Mouse (Mus musculus) limb, embryonic 13.5 days (tissue): Measurements from ENCODE around the gene Gm20422. TPM values are rescaled to one million over a fixed set of nuclear protein-coding genes. Genes with fewer than 3 reads are reported as not detected.
"Not testable (repeated sequence)": the region's sequence is repeated elsewhere in the genome, so short reads cannot be mapped to it uniquely, and the experiment has no call there.

Experiments
- ATAC-seq: fragments of 200-750 bp; cut with Nextera tagmentation; 2 replicates; pipeline ENCODE4 v1.8.0; 2017; ENCODE audit warnings: low read depth, moderate number of reproducible peaks, moderate TSS enrichment; ENCODE audit not compliant: low FRiP score
- H3K27ac ChIP-seq: fragments of 300-500 bp; sonication (generic); 2 replicates; pipeline ENCODE4 v1.5.1; 2015; ENCODE audit warnings: inconsistent platforms, mild to moderate bottlenecking, moderate library complexity
- H3K27me3 ChIP-seq: fragments of 300-500 bp; sonication (generic); 2 replicates; pipeline ENCODE4 v1.6.1; 2015; ENCODE audit warnings: mild to moderate bottlenecking, inconsistent platforms
- H3K36me3 ChIP-seq: fragments of 300-500 bp; sonication (generic); 2 replicates; pipeline ENCODE4 v1.6.1; 2015; ENCODE audit warnings: inconsistent platforms, mild to moderate bottlenecking, moderate library complexity
- H3K4me1 ChIP-seq: fragments of 300-500 bp; sonication (generic); 2 replicates; pipeline ENCODE4 v1.6.1; 2015; ENCODE audit warnings: inconsistent platforms
- H3K4me2 ChIP-seq: fragments of 300-500 bp; sonication (generic); replicated peaks from 2 replicates; pipeline ENCODE4 v1.6.1; 2015; ENCODE audit warnings: inconsistent platforms, mild to moderate bottlenecking, moderate library complexity
- H3K4me3 ChIP-seq: fragments of 300-500 bp; sonication (generic); 2 replicates; pipeline ENCODE4 v1.5.1; 2015; ENCODE audit warnings: moderate library complexity, mild to moderate bottlenecking, inconsistent platforms
- H3K9ac ChIP-seq: fragments of 300-500 bp; sonication (generic); 2 replicates; pipeline ENCODE4 v1.6.1; 2015; ENCODE audit warnings: mild to moderate bottlenecking, inconsistent platforms
- H3K9me3 ChIP-seq: fragments of 300-500 bp; sonication (generic); 2 replicates; pipeline ENCODE4 v1.6.1; 2016; ENCODE audit warnings: inconsistent platforms
- WGBS: fragments of 180-500 bp; shearing (Covaris S2); methylation state at CpG from one replicate; pipeline ENCODE4 v1.1.7; 2015; 5-methylcytosine and 5-hydroxymethylcytosine counted together
- polyA plus RNA-seq: library from polyadenylated mRNA; unstranded; fragments of >200 nt; fragmentation: Nextera tagmentation; extraction: Ambion mirVana; gene quantifications from 2 replicates; pipeline ENCODE4 v1.2.1, GENCODE M21; 2015

The Gm20422 gene
- polyA plus RNA-seq, 1 experiment from 2014 or later: 0.19 TPM

DNA sequence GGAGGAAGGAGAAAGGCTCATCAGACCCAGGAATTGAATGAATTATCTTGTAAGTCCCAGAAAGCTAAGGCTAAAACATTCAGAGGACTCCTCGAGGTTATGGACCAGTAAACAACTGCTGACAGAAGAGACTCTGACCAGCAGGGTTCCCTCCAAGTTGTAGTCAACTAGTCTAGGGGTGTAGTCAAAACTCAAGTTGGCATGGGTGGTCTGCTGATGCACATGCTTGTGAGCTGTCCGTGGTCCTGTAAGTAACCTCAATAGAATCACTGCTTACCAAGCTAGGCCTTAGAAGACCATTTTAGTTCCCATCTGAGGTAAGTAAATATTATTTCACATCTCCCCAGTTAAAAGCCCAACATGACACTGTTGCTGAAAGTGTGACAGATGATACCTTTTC lies 33.5 kb downstream of the Gm20422 start:
- Histone ChIP-seq H3K4me2 (no peak overlapping the region), H3K27ac (no peak overlapping the region), H3K36me3 (peaks cover 36% of the 10 kb centered on the region), H3K9ac (no peak overlapping the region), H3K4me3 (no peak overlapping the region), H3K4me1 (no peaks in the 10 kb centered on the region), H3K9me3 (no peaks in the 10 kb centered on the region), H3K27me3 (no peaks in the 10 kb centered on the region)
- 84% methylated on average over 2 of the region's 2 CpGs for WGBS
- ATAC-seq: no peak

DNA sequence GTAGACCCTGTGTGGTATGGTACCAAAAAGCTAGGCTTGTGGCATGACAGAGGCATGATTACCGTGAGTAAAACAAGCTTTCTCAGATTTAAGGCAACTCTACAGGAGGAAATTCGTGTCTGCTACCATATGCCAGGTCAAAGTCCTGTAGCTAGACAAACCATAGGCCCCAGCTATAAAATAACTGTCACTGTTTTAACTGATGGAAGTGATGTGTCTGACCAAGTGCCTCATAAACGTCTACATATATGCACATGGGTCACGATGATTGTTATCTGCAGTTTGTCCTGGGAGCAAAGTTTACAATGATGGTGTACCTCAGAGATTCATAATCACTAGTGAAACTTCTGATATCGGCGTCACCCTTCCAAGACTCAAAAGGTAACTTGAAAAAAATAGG lies 33.9 kb downstream of the Gm20422 start:
- 86% methylated on average over 6 of the region's 6 CpGs for WGBS
- no peak for ATAC-seq
- Histone ChIP-seq H3K9me3 (no peaks in the 10 kb centered on the region), H3K27ac (no peak overlapping the region), H3K36me3 (peaks cover 36% of the 10 kb centered on the region), H3K4me3 (no peak overlapping the region), H3K9ac (no peak overlapping the region), H3K4me1 (no peaks in the 10 kb centered on the region), H3K4me2 (no peak overlapping the region), H3K27me3 (no peaks in the 10 kb centered on the region)

GRCm38 (mm10) chr8:69735495-69735894 lies 39.2 kb downstream of the Gm20422 start:
- H3K4me1 ChIP-seq: no peaks in the 10 kb centered on the region
- no peak overlapping the region for H3K9ac ChIP-seq
- H3K4me3 ChIP-seq: no peak overlapping the region
- H3K4me2 ChIP-seq: no peak overlapping the region
- no peaks in the 10 kb centered on the region for H3K27me3 ChIP-seq
- H3K9me3 ChIP-seq: no peaks in the 10 kb centered on the region
- no peak for ATAC-seq
- no peaks in the 10 kb centered on the region for H3K36me3 ChIP-seq
- WGBS: 74% methylated on average over 1 of the region's 1 CpGs
- H3K27ac ChIP-seq: no peak overlapping the region

GRCm38 (mm10) chr8:69717232-69717580 lies 57.5 kb downstream of the Gm20422 start:
- H3K9ac ChIP-seq: no peak overlapping the region
- peak overlapping the region; percentile 72; the same call in 1 of the 2 replicates for H3K27ac ChIP-seq
- H3K4me1 ChIP-seq: peaks cover 22% of the 10 kb centered on the region
- peak overlapping the region; percentile 88 for H3K4me3 ChIP-seq
- 45% methylated on average over 5 of the region's 5 CpGs for WGBS
- H3K4me2 ChIP-seq: peak overlapping the region; percentile 59
- peaks cover 12% of the 10 kb centered on the region for H3K36me3 ChIP-seq
- no peaks in the 10 kb centered on the region for H3K27me3 ChIP-seq
- ATAC-seq: peak; percentile 12
- H3K9me3 ChIP-seq: no peaks in the 10 kb centered on the region

GRCm38 (mm10) chr8:69716403-69717231 lies 58.1 kb downstream of the Gm20422 start:
- H3K27ac ChIP-seq: peak overlapping the region; percentile 100
- peak overlapping the region; percentile 59 for H3K4me2 ChIP-seq
- H3K9ac ChIP-seq: peak overlapping the region; percentile 93
- no peaks in the 10 kb centered on the region for H3K9me3 ChIP-seq
- peaks cover 22% of the 10 kb centered on the region for H3K4me1 ChIP-seq
- peaks cover 12% of the 10 kb centered on the region for H3K36me3 ChIP-seq
- peak overlapping the region; percentile 88 for H3K4me3 ChIP-seq
- no peaks in the 10 kb centered on the region for H3K27me3 ChIP-seq
- under 1% methylated on average over 52 of the region's 52 CpGs for WGBS
- peak; percentile 99 for ATAC-seq

- no peaks in the 10 kb centered on the region for H3K9me3 ChIP-seq
- H3K27me3 ChIP-seq: no peaks in the 10 kb centered on the region
- H3K4me2 ChIP-seq: peak overlapping the region; percentile 59
- no peak overlapping the region for H3K27ac ChIP-seq
- peak overlapping the region; percentile 14; the same call in 1 of the 2 replicates for H3K9ac ChIP-seq
- H3K36me3 ChIP-seq: peaks cover 18% of the 10 kb centered on the region
- no peak for ATAC-seq
- H3K4me1 ChIP-seq: peaks cover 22% of the 10 kb centered on the region
- peak overlapping the region; percentile 88 for H3K4me3 ChIP-seq
- WGBS: 80% methylated on average over 6 of the region's 6 CpGs
Measured at GRCm38 (mm10) chr8:69715366-69715765, 59.3 kb downstream of the Gm20422 start.

- H3K4me1 ChIP-seq: peaks cover 22% of the 10 kb centered on the region
- no peak overlapping the region for H3K9ac ChIP-seq
- H3K4me2 ChIP-seq: no peak overlapping the region
- 89% methylated on average over 8 of the region's 8 CpGs for WGBS
- H3K27me3 ChIP-seq: no peaks in the 10 kb centered on the region
- no peaks in the 10 kb centered on the region for H3K9me3 ChIP-seq
- no peak overlapping the region for H3K4me3 ChIP-seq
- ATAC-seq: no peak
- no peak overlapping the region; the same call in 1 of the 2 replicates for H3K27ac ChIP-seq
- H3K36me3 ChIP-seq: peaks cover 35% of the 10 kb centered on the region
Measured at GRCm38 (mm10) chr8:69713516-69713915, 61.2 kb downstream of the Gm20422 start.

DNA sequence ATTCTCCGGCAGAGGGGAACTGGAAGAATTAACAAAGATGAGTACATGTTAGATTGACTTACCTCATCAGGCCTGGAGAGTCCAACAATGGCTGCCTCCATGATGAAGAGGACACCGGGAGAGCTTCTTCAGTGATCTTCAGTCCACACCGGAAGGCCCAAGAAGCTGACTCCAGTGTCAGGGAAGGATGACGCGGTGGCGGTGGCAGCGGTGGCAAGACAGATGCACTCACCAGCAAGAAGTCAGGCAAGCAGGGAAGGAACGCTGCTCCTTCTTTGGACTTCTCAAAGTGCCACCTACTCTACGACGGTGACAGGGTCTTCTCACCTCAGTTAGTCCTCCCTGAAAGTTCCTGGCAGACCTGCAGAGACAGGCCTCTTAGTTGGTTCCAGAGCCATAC lies 64.1 kb downstream of the Gm20422 start, which contains the start of gene Zfp869:
TSS of gene Zfp869 (minus strand) at position 101 of the 400 bp plus-strand sequence.
- Histone ChIP-seq H3K36me3 (peaks cover 64% of the 10 kb centered on the region), H3K4me1 (peaks cover 21% of the 10 kb centered on the region)
- not testable (repeated sequence) for H3K9ac ChIP-seq, H3K4me3 ChIP-seq, ATAC-seq, H3K27me3 ChIP-seq, H3K27ac ChIP-seq, H3K4me2 ChIP-seq, H3K9me3 ChIP-seq
- WGBS: 98% methylated on average over 9 of the region's 10 CpGs

- H3K4me2 ChIP-seq: no peak overlapping the region
- no peaks in the 10 kb centered on the region for H3K27me3 ChIP-seq
- peaks cover 15% of the 10 kb centered on the region for H3K9me3 ChIP-seq
- no peak overlapping the region for H3K4me3 ChIP-seq
- WGBS: 69% methylated on average over 6 of the region's 6 CpGs
- peaks cover 48% of the 10 kb centered on the region for H3K36me3 ChIP-seq
- H3K4me1 ChIP-seq: no peaks in the 10 kb centered on the region
- no peak overlapping the region for H3K27ac ChIP-seq
- ATAC-seq: no peak
- no peak overlapping the region for H3K9ac ChIP-seq
Measured at GRCm38 (mm10) chr8:69701810-69702209, 72.9 kb downstream of the Gm20422 start.

Other genes with a start within 250 kb of the Gm20422 start
- gene Zfp868, start 149.3 kb downstream of the Gm20422 start, polyA plus RNA-seq: 31.1 TPM in 2 replicates
- gene Zfp964, start 120.4 kb downstream of the Gm20422 start, polyA plus RNA-seq: 2.6 and 2.9 TPM in 2 replicates
- gene Zfp869, start 64.2 kb downstream of the Gm20422 start, polyA plus RNA-seq: 33.5 and 34.2 TPM in 2 replicates
- gene Zfp963, start 24.9 kb downstream of the Gm20422 start, polyA plus RNA-seq: 7.7 and 8.1 TPM in 2 replicates
- gene Atp13a1, start 16.3 kb upstream of the Gm20422 start, polyA plus RNA-seq: 48.6 and 52.7 TPM in 2 replicates
- gene Zfp866, start 16.3 kb upstream of the Gm20422 start, polyA plus RNA-seq: 38.2 and 38.7 TPM in 2 replicates
- 7.3 and 9.0 TPM in 2 replicates for gene Gmip, start 33.8 kb upstream of the Gm20422 start, polyA plus RNA-seq
- gene Lpar2, start 47.5 kb upstream of the Gm20422 start, polyA plus RNA-seq: 0.83 and 0.98 TPM in 2 replicates
- 8.5 and 8.7 TPM in 2 replicates for gene Pbx4, start 57.6 kb upstream of the Gm20422 start, polyA plus RNA-seq
- 1.2 and 1.6 TPM in 2 replicates for gene Cilp2, start 112.8 kb upstream of the Gm20422 start, polyA plus RNA-seq
- gene Tssk6, start 127.3 kb upstream of the Gm20422 start, polyA plus RNA-seq: 4.3 TPM in 2 replicates
- 173 and 181 TPM in 2 replicates for gene Ndufa13, start 127.7 kb upstream of the Gm20422 start, polyA plus RNA-seq
- 4.2 and 6.6 TPM in 2 replicates for gene Yjefn3, start 127.8 kb upstream of the Gm20422 start, polyA plus RNA-seq
- gene Gatad2a, start 221.5 kb upstream of the Gm20422 start, polyA plus RNA-seq: 37.7 and 40.7 TPM in 2 replicates